Mouse (Mus musculus) cerebellum, adult 9-11 months (tissue): ENCODE results near the gene Mdga1.

Experiments used
- DNase-seq: peaks from one replicate; pipeline ENCODE4 v3.0.0; 2022

Mdga1 gene

DNA sequence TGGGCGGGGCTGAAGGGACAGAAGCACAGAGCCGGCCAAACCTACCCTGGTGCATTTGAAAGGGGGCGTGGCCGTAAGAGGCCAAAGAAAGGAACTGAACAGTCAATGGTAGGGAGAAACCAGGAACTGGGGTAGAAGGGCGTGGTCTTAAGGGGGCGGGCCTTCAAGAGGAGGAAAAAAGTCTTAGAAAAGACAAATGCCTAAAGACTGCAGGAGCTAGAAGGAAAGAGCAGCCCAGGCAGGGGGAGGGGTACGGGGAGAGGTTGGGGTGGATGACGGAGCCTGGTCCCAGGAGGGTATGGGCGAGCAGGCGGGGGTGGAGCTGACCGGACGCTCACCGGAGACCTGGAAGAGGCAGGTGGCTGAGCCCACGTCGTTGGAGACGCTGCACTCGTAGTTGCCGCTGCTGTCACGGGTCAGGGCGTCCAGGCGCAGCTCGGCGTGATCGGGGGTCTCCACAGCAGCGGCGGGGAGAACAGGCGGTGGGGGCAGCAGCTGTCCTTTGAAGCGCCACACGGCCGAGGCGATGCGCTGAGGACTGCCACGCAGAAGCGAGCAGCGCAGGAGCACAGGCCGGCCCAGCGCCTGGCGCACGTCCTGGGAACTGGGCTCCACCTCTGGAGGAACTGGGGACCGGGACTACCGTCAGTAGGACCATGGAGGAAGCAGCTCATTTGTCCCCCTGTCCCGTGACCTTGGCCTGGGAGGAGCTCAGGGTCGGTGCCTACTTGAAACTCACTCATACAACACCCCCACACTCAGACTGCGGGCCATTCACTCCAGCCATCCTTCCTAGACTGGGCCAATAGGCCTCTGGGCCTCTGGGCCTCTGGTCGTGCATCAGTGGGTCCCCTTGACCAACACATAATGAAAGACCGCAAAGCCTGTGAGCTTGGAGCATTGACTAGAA lies 127.9 kb downstream of the Mdga1 start:
- no peak for DNase-seq

DNA sequence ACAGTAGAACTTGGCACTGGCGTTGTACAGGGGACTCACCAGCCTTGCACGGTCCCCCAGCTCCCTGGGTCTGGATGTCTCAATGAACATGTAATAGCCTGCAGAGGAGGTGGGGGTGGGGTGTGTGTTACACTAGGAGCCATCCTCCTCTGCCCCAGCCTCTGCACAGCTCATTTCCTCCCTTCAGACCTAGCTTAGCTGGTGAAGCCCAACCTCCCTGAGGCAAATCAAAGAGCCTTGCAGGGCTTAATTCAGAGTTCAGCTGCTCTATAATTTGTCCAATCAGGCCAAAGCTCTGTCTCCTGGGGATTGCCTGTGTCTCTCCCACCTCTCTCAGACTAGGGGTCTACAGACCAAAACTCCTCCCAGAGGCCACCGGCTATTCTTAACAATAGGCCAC lies 131.9 kb downstream of the Mdga1 start:
- DNase-seq = no peak

DNA sequence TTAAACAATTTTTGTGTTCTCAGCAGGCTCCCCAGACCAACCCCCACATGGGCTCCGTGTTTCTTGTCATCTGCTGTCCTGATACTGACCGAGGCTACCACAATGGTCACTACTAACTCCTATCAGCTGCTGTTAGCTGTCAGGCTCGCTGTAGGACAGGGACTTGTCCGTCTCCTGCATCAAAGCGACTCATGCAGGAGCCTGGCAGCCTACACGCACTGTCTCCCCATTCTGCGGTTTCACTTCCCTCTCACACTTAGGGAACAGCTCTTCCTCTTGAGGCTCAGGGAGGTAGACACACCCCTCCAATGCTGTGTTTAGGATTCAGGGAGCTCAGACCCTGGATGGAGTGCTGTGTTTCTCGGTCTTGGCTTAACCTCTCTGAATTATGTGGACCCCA lies 132.4 kb downstream of the Mdga1 start:
- DNase-seq = no peak

DNA sequence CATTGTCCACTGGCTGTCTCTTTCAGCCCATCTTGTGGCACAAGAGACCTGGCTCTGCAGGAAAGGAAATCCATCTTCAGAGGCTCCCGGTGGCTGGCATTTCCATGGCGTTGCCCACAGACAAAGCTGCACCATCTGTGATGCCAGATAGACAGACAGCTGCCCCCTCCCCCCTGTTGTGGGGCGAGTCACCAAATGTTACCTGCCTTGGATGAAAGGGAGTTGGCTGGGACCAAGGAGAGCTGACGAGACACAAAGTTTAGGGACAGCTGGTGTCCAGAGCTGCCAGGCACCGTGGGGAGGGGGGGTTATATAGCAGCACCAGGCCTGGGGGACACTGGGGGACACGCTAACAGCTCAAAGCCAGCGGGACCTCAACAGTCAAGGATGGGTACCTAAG lies 135.1 kb downstream of the Mdga1 start:
- peak; percentile 93 for DNase-seq

DNA sequence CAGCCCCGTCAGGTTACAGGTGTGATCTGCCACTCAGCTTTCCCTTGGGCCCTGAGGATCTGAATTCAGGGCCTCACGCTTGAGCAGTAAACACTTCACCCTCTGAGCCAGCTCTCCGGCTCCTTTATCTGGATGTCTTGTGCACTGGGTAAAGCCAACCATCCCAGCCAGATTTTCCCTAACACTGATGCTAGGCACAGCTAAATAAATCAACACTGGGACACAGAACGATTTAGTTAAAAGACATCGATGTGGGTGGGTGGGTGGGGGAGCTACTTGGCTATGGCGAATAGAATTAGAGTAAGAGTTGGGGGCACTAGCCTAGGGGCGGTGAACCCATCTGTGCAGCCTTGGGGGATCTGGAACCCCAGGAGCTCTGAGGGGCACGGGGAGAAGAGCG lies 135.6 kb downstream of the Mdga1 start:
- DNase-seq = no peak

DNA sequence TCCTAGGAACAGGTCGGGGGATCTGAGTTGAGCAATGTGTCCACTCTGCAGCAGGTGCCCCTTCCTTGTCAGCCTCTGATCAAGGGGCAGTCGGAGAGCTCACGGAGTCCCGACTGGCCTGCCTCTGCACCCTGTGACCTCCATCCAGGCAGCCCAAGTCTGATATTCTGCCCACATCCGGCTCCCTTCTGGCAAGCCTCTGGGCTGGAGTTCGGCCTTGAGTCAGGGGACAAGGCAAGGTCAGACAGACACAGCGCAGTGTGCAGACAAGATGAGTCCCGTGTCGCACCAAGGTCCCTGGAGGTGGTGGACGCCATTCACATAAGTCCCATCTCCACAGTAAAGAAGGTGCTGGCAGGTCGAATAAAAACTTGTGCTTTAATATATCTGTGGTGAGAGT lies 138.2 kb downstream of the Mdga1 start:
- DNase-seq = no peak

DNA sequence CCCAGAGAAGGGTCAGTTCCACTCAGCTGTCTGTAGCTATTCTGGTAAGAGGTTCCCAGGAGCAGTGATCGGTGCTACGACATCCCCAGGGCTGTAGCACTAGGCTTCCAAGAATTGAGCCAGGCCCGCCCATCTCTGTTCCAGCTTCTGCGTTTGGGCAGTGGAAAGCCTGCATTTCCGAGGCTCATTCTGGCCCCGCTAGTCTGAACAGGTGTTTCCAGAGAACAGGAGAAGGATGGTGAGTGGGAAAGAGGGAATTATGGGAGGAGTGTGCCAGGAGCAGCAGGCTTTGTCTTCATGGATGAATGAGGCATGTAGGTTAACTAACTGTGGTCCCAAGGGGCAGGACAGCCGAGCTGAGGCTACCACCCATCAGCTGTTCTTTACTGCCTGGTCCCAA lies 140.8 kb downstream of the Mdga1 start:
- no peak for DNase-seq

DNA sequence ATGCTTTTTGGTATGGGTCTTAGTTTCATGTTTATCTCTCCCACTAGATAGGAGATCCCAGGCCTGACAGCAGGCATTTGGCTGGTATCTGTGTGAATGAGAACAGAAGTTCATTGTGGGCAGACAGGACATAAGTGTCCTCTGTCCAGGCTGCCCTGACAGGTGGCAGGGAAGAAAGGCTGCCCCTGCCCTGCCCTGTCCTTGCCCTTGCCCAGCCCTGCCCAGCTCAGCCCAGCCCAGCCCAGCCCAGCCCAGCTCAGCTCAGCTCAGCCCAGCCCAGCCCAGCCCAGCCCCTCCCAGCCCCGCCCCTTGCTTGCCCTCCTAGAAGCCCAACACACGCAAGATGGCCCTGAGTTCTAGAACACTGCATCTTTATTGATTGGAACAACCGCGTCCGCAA lies 142.3 kb downstream of the Mdga1 start:
- no peak for DNase-seq

DNA sequence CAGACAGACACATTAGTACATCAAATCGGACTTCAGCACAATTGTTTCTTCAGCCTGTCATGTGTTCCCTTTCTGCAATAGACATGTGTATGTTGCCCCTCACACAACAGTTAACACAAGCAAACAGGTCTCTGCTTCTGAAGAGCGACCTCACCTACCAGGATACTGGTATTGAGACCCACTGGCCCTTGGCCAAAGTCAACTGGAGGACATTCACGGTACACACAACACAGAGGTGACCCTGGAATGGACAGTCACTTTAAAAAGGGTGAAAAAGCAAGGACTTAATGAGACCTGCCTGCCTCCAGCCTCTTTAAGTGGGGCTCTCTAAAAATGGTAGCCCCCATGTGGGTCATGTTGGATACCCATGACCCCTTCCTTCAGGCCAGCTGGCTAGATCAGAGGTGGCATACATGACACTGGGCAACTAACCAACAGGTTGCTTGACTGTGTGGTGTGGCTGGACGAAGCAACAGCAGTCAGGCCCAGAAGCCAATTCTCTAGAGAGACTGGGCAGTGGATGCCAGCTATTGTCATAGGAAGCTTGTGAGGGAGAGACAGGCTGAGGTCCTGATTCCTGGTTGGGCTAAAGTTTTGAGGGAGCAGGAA lies 145.3 kb downstream of the Mdga1 start:
- no peak for DNase-seq

DNA sequence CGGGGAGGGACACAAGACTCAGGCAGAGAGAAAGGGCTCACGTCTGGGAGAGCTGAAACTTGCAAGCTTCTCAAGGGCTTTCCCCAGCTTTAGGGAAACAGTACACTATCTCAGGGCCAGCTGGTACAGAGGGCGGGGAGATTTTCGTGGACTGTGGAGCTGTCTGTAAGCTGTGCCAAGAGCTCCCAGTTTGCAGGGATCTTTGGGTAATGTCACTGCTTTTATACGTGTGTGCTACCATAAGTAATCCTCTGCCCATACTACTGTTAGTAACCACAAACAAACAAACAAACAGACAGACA lies 145.7 kb downstream of the Mdga1 start:
- no peak for DNase-seq

DNA sequence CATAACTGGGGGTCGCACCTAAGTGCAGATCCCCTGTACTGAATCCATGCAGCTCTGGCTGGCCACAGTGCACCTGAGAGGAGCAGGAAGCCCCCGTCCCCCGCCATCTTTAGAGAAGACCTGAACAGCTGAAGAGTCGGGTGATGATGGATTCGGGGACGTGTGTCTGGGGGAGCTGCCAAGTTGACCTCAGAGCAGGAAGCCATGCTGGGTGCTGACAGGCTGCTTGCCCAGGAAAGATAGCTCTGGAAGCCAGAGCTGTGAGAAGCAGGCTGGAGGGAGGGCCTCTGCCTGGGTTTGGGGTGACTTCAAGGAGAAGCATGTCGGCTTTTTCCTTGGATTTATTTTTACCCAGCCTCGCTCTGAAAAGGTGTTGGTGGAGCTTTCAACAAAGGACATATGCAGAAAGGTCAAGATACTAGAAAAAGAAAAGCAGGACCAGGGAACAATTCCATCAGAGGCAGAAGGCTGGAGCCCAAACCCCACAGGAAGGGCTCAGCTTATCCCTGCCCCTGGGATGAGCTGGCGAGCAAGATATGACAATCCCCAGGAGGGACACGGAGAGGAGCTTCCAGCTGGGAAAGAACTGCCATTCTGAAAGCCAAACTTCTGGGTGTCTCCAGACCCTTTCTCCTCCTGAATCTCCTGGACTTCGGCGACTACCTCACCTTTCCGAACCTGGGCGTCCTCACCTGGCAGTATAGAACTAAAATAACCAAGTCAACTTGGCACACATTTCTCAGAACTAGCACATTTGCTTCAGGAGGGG lies 146.3 kb downstream of the Mdga1 start:
- peak; percentile 87 for DNase-seq

DNA sequence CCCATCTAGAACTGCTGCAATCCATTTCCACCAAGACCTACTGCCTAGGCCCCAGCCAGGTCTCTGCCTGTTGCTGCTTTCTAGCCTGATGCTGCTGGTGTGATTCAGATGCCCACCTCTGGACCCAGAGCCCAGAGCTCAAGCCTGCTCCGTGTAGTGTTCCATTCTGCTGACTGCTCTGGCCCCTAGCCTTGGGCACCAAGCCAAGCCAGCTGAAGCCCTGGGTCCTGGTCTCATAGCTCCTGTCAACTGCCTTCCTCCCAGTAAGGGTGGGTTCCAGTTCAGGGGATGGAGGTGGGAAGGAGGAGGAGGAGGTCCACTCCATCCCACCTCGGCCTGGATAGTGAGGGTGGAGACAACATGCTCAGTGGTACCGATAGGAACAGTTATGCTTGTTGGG lies 150.3 kb downstream of the Mdga1 start:
- no peak for DNase-seq

DNA sequence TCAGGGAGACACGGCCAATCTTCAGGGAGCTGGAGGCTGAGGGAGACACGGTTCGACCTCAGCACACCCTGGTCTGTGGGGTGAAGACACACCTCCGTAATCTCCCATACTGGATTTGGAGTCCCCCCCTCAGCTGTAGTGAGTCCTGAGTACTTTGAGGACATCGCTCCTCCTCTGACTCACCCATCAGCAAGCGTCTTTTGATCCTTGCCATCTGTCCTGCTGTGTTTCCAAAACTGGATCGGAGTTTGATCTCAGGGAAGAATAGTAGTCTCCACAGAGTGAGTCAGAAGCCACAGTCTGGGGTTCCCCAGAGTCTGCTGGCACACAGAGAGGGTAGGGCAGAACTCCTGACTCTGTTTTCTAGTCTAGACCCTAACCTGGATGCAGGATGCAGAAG lies 150.9 kb downstream of the Mdga1 start:
- no peak for DNase-seq

DNA sequence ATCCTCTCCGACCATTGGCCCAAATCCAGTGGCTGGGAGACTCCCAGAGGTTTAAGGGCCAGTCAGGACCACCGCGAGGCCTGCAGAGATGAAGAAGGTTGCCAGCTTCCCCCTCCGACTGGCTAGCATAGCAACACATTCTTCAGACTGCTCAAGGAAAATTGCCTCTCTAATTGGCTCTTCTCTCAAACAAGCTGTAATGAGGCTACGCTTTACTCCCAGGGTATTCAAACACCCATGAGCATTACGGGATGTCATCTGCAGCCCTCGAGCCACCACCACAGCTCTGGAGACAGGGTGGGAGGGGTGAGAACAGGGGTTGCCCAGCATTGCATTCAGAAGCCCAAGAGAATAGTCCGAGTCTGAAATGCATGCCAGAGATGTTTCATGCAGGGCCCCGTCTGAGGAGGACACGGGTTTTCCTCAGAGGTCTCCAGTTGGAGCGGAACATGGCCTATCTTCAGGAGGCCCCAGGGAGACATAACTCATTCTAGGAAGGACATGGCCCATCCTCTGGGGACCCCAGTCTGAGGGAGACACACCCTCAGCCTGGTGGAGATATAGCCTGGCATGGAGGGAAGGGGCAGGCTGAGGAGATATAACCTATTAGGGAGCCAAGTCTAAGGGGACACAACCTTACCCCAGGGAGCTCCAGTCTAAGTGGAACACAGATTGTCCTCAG lies 151.5 kb downstream of the Mdga1 start:
- no peak for DNase-seq

DNA sequence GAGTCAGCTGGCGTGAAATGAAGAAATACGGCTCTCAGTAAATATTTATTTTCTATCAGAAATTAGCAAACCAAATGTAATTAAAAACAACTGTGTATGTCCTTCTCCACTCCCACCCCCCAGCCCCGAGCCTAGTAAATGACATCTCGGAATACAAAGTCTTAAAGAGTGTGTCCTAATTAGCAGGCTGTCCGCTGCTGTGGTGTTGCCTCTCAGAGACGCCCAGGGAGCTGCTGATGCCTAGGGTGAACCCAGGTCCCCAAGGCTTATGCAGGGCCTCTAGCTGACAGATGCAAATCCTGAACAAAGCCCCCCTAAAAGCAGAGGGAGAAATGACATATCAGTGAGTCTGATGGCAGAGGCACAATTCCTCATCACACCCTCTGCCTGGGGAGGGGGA lies 155.1 kb downstream of the Mdga1 start:
- no peak for DNase-seq

DNA sequence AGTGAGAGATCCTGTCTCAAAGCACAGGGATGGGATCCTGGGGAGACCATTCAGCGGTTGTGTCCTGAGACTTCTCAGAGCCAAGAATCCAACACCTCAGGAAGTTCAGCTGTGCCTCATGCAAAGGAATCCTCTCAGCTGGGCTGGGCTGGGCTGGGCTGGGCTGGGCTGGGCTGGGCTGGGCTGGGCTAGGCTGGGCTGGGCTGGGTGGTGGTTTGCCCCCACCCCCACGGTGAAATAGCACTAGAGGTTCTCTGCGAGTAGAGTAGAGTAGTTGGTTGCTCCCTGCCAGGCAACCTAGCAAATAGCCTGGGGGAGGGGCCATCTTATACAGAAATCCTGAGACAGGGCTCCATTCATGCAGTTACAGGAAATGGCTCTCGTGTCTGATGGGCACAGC lies 156.6 kb downstream of the Mdga1 start:
- DNase-seq = no peak

DNA sequence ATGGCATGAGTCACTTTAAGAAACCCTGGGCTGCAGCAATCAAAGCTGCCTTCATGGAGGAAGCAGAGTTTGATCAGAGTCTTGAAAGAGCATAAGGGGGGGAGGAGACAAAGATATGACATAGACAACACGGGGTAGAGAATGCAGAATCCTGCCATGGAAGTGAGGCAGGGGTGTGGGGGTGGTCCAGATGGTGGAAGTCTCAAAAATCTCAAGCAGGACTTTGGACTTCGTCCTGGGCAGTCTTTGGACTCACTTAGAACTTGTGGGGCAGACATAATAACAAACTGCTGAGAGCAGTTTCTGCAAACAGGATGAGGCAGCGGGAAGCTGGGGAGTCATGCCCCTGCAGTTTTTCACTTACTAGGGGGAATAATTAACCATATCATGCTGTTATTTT lies 166.3 kb downstream of the Mdga1 start:
- no peak for DNase-seq

DNA sequence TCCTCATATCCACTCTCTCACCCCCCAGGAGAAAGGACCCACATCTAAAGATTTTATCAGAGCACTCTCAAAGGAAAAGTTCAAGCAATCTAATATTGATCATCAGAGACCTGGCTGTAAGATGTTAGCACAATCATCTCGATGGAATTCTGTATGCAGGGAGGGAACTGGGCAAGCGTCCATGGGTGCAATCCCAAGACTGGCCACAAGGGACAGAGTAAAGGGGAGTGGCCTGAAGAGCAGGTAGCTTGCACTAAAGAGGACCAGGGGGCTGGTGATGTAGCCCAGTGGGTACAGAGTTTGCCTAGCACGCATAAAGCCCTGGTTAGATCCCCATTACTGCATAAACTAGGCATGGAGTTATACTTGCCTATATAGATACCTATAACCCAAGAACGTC lies 168.5 kb downstream of the Mdga1 start:
- DNase-seq = peak; percentile 64

DNA sequence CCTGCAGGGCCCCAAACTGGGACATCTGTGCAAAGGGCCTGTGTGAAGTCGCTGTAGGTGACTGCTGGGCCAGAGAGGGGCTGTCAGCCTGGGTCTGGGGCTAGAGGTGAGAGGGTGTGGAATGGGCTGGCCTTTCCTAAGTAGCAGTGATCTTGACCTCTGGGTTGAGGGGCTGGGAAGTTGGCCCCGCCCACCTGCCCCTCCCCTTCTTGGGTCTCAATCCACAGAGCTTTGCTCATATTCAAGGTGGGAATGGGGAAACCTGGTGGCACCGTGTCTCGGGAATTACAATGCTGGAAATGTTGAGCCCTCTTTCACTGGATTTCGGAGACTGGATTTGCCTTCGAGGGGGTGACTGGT lies 169.8 kb downstream of the Mdga1 start:
- no peak for DNase-seq

DNA sequence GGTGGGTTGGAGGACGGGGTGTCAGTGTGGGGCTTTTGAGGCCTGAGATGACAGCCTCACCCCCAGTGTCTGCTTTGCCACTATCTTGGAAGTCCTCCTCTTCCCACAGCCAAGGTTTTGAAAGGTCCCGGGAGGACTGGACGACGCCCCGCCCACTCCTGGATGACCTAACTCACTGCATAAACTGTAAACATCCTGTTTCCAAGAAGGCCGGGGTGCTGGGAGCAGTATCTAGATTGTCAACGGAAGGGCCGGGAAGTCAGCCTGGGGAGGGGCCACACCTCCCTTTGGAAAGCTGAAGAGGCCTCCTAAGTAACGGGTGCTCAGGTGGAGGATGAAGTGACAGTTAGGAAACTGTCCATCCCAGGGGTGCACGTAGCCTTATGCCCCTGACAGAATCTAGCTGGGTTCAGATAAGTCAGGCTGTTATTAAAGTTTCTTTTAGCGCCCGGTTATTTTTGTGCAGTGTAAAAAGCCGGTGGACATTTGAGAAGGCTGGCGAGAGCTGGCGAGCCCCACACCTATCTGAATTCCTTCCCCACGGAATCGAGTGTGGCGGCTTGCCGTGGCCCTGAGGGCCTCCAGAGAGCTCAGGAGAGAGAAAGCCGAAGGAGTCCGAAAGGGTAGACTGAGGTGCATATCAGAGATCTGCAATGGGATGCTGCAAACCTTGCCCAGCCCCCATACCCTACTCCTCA lies 170.3 kb downstream of the Mdga1 start:
- no peak for DNase-seq

DNA sequence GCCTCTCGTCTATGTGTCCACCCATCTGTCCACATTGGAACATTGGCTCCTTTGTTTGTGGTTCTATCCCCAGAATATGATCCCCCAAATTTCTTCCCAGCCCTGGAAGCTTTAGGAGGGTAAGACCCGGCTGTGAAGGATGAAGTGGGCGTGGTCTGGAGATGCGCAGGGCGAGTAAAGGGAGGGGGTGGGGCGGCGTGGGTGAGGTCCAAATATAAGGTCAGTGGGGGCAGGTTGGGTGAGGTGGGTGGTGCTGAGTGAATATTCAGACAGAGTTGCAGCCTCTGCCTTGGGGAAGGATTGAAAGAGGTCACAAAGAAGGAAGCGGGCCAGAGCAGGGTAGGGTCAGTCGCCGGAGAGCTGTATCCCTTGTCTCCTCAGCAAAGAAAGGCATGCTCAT lies 171.7 kb downstream of the Mdga1 start:
- no peak for DNase-seq

DNA sequence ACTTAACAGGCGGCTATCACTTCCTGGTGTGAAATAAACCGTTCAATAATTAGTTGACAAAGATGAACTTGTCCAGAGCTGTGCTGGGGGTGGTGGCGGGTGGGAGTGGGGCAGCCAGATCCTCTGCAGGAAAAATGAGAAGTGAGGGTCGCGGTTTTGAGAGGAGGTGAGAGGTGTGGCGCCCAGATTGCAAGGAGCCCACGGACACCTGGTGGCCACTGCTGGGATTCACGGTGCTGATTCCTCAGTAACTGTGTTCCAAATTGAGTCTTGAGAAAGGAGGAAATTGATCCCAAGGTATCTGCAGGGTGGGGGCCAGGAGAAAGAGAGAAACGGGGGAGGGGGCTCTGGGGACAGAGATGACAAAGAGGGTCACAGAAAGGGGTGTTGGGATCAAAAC lies 173.1 kb downstream of the Mdga1 start:
- DNase-seq = no peak

DNA sequence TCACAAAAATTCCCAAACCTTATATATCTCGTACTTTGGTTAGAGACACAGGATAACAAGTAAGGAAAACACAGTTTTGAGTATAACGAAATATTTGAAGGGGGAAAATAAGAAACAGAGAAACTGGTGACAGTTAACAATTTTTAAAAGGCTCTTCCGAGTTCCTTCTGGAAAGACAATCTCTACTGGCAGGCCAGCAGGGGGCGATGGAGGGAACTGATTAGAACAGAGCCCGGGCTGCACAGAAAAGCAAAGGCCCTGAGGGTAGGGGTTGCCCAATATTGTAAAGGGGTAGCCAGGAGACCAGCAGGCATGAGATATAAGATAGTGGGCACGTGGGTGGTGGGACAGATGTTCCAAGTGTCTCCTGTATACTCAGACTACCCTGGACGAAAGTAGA lies 173.8 kb downstream of the Mdga1 start:
- peak; percentile 62 for DNase-seq
